Mouse (Mus musculus) left cerebral cortex, postnatal 14 days (tissue): Measurements from ENCODE around the gene Cntnap5c. TPM values are rescaled to one million over a fixed set of nuclear protein-coding genes. Genes with fewer than 3 reads are reported as not detected.
"Not testable (repeated sequence)": the region's sequence is repeated elsewhere in the genome, so short reads cannot be mapped to it uniquely, and the experiment has no call there.

Experiments
- DNase-seq, 2 experiments: peaks; one replicate each; pipeline ENCODE4 v3.0.0; 2021 to 2022; ENCODE audit warnings: low spot score in 2 of 2, mixed read lengths in 1 of 2
- intact Hi-C: fragments of 180-260 bp; cut with DNase I; formaldehyde crosslinking; loops from one replicate; pipeline ENCODE4 v1.15.1; 2025
- long read RNA-seq, 2 experiments: library from polyadenylated mRNA; stranded (forward); transcript quantifications; one replicate each; pipeline ENCODE4 v2.0.0; 2021
- total RNA-seq, 2 experiments: library from RNA; stranded (reverse); gene quantifications; 2 replicates each; pipeline ENCODE4 v1.2.3; 2021

The Cntnap5c gene
- 1 to 10 TPM; 6.5 to 7.9 TPM for total RNA-seq
- long read RNA-seq, experiment 1, partial matches to known transcripts: 0 of 1 reads
- long read RNA-seq, experiment 1, other reads (novel, unspliced or antisense): 1 of 1 reads
- long read RNA-seq, experiment 2, partial matches to known transcripts: 0 of 2 reads
- long read RNA-seq, experiment 2, other reads (novel, unspliced or antisense): 2 of 2 reads

- DNase-seq: peak; percentile 41 to 42
- intact Hi-C loops: no loop called here
These were observed at the start of gene Cntnap5c for GRCm38 (mm10) chr17:57768622-57769610. Cntnap5c (plus strand) TSS chr17:57769570.

GRCm38 (mm10) chr17:57742119-57742518 is 27.3 kb upstream of the Cntnap5c start, which contains the start of gene Gm21834:
Gm21834 (minus strand) TSS chr17:57742219.
- intact Hi-C loops: no loop called here
- no peak for DNase-seq

- DNase-seq: no peak
- intact Hi-C loops: no loop called here
These were observed 11.3 kb upstream of the Cntnap5c start for GRCm38 (mm10) chr17:57758033-57758432.

GRCm38 (mm10) chr17:57767306-57767705 is 2.1 kb upstream of the Cntnap5c start:
- no peak for DNase-seq
- intact Hi-C loops: no loop called here

- intact Hi-C loops: loop anchor here (5.0 to 10.0 kb wide), 2 partner anchors 1051 to 1134 kb away; no protein-coding TSS in a partner anchor
- DNase-seq: peak; percentile 66 to 67
These were observed 1.5 kb downstream of the Cntnap5c start for GRCm38 (mm10) chr17:57770904-57771303.

- DNase-seq: no peak
- intact Hi-C loops: no loop called here
These were observed 18.9 kb downstream of the Cntnap5c start for GRCm38 (mm10) chr17:57788161-57788799.

GRCm38 (mm10) chr17:57795408-57795807 is 26.0 kb downstream of the Cntnap5c start:
- intact Hi-C loops: no loop called here
- DNase-seq: no peak

GRCm38 (mm10) chr17:57796668-57797311 is 27.4 kb downstream of the Cntnap5c start:
- intact Hi-C loops: no loop called here
- no peak for DNase-seq

- intact Hi-C loops: no loop called here
- no peak for DNase-seq
These were observed 30.1 kb downstream of the Cntnap5c start for GRCm38 (mm10) chr17:57799414-57799985.

- intact Hi-C loops: no loop called here
- DNase-seq: peak in 1 of 2 experiments; percentile 39
These were observed 31.8 kb downstream of the Cntnap5c start for GRCm38 (mm10) chr17:57801180-57801579.

- no peak for DNase-seq
- intact Hi-C loops: no loop called here
These were observed 68.0 kb downstream of the Cntnap5c start for GRCm38 (mm10) chr17:57837090-57837971.

GRCm38 (mm10) chr17:57855811-57856210 is 86.4 kb downstream of the Cntnap5c start:
- intact Hi-C loops, DNase-seq: not testable (repeated sequence)

GRCm38 (mm10) chr17:57865996-57866395 is 96.6 kb downstream of the Cntnap5c start:
- DNase-seq: no peak
- intact Hi-C loops: no loop called here

- intact Hi-C loops: no loop called here
- no peak for DNase-seq
These were observed 118.5 kb downstream of the Cntnap5c start for GRCm38 (mm10) chr17:57887742-57888389.

- intact Hi-C loops: no loop called here
- no peak for DNase-seq
These were observed 142.5 kb downstream of the Cntnap5c start for GRCm38 (mm10) chr17:57911770-57912293.

- DNase-seq: no peak
- intact Hi-C loops: no loop called here
These were observed 214.9 kb downstream of the Cntnap5c start for GRCm38 (mm10) chr17:57984230-57984629.

- DNase-seq: peak; percentile 4 to 6
- intact Hi-C loops: no loop called here
These were observed 219.1 kb downstream of the Cntnap5c start for GRCm38 (mm10) chr17:57988420-57988819.
